Mouse (Mus musculus) CH12F3 (cell line): ENCODE measurements around the gene Cmtm7.

Experiments used
- in situ Hi-C: fragments of 300-500 bp; cut with MboI; formaldehyde crosslinking; loops from 2 replicates; pipeline ENCODE4 v1.14.3; 2020; ENCODE audit warnings: low sequenced_read_pairs

Cmtm7 gene

DNA sequence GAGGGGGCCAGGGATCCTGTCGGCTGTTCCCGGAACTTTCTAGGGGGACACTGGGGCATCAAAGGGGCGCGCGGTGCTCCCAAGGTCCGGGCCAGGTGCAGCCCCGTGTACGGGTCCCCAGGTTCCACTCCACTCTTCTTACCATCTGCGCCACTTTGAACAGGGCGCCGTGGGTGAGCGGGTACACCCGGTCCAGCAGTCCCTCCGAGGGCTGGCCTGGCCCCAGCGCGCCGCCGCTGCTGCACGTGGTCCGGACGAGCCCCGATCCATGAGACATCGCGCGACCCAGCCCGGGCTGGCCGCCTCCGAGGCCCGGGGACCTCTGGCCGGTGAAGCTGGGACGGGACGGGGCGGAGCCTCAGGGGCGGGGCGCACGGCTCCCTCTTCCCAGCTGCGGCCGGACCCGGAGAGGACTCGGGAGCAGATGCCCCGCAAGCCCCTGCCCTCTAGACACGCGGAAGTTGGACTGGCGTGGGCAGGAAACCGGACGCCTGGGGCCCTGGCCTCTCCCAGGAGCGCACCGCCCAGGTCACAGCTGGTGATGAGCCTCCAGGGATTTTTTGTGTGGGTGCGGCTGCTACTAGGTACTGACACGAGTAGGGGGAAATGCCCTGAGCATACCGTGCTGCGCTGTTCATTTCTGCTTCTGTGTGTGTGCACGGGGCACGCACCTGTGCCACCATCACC, at the start of gene Cmtm7:
Gene Cmtm7, minus strand, starts transcription at position 331 of the 687 bp plus-strand sequence.
- in situ Hi-C loops: no loop called here

DNA sequence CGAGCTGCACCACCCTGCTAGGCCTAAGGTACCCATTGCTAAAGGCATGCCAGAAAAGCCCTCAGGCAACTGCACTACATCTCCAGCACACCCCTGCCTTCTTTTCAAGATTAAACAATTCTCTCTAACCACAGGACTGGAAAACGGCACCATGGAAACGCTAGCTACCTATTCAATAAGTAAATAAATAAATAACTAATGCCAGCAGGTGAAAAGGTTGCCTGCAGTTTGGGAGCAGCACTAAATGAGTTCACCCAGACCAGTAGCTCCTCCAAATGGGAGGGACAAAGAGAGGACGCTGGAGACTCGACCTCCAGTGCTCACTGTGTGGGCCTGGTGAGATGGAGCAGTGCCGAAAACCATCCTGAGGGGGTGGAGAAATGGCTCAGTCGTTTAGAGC, 48.7 kb upstream of the Cmtm7 start:
- in situ Hi-C loops: no loop called here

DNA sequence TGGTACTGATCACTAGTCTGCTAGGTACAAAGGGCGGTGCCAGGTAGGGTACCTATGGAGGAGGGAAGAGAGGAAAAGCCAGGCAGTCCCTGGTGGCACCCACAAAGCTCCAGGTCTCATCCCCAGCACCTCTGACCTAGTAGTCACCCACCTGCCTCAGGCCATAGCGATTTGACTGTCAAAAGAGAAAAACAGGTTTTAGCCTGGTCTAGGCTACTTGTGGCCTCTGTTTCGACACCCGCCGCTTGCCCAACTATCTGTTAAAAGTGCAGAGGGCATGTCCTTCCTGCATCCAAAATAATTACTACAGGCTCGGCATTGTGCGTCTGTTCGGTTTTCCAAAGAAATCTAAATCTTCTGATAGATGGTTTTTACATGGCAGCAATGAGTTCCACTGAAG, 48.0 kb upstream of the Cmtm7 start:
- in situ Hi-C loops: no loop called here

DNA sequence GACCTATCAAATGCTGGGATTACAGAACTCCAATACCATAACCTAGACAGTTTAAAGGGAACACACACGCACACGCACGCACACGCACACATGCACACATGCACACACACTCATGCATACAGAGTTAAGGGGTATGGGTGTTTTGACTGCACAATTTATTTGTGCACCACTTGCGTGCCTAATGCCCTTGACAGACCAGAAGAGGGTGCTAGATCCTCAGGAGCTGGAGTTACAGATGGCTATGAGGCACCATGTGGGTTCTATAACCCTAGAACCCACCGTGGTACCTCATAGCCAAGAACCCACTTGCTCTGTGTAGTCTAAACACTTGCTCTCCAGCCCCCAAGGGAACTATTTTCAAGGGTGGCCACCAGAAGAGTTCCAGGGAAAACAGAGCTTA, 46.7 kb upstream of the Cmtm7 start:
- in situ Hi-C loops: no loop called here

DNA sequence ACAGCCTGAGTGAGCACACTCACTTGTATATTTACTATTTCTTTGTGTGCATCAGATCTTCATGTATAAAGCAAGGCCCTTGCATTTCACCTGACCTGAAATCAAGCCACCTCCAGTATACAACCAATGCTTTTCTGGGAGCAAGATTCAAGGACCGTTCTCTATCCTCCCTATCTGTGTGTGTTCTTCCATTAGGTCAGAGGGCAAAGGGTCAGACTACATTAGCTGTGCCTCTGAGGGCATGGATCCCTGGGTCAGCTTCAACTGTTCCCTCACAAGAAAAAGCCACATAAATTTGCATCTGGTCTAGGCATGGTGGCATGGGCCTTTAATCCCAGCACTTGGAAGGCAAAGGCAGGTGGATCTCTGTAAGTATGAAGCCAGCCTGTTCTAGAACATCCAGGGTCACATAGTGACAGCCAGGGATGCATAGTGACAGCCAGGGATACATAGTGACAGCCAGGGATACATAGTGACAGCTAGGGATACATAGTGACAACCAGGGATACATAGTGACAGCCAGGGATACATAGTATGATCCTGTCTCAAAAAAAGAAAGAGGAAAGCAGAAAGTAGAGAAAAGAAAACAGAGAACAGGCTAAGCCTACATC, 45.7 kb upstream of the Cmtm7 start:
- in situ Hi-C loops: no loop called here

GRCm38 (mm10) chr9:114824166-114824565, 42.5 kb upstream of the Cmtm7 start:
- in situ Hi-C loops: no loop called here

DNA sequence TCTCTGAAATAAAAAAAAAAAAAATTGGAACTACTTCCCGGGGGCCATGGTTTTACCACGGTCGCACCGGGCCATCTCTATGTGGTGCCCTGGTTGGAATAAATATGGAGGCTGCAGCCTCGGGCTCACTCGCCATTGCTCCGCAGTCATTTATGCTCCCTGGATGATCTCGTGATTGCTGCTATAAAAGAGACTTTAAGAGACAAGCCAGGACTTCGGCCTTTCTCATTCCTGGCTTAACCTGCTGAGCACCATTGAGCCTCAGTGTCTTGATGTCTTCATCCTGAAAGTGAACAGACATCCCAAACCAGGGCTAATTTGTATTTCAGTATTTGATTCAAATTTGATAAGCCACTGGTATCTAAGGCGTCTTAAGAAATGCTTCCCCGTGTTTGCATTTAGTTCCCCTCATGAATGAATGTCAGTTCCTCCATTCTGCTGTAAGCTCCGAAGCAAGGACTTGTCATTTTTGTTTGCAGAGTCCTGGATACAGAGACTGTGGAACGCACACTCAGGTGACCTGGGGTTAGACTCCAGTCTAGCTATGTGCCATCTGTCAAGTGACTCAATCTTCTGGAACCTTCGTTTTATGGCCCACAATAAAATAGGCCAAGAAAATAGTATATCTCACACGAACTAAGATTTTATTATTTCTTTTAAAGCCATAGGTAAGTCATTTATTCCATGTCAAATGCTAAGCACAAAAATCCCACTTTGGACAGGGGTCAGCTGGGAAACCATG, 40.1 kb upstream of the Cmtm7 start:
- in situ Hi-C loops: no loop called here

GRCm38 (mm10) chr9:114818918-114819317, 37.3 kb upstream of the Cmtm7 start:
- in situ Hi-C loops: no loop called here

DNA sequence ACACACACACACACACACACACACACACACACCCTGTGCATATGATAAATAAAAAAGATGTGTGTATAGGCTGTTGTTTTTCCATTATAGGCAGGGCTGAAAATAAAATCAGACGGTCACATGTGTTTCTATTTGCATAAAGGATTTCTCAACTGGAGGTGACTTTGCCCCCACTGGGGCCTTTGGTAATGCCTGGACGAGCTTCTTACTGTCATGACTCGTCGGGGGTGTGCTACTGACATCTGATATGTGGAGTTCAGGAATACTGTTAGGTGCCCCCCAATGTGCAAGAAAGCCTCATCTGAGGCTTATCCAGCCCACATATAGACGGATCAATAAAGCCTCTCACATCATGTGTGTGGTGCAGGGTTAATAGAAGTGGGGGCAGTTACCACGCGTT, 35.4 kb upstream of the Cmtm7 start:
- in situ Hi-C loops: no loop called here

GRCm38 (mm10) chr9:114816121-114816520, 34.5 kb upstream of the Cmtm7 start:
- in situ Hi-C loops: no loop called here

- in situ Hi-C loops: no loop called here
Observed at GRCm38 (mm10) chr9:114815315-114815714, 33.7 kb upstream of the Cmtm7 start.

DNA sequence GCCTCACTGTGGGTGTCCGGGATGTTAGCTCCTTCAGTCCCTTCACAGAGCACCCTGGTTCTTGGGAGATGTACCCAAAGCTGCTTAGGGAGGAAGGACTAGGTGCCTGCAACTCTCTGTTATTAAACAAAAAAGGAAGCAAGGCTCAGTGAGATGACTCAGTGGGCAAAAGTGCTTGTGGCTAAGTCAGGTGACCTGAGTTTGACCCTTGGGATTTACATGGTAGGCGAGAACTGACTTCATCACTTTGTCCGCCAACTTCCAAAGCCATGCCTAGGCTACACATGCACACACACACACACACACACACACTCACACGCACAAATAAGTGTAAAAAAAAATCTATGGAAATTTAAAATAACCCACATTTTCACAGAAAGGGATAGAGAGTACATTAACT, 30.3 kb upstream of the Cmtm7 start:
- in situ Hi-C loops: no loop called here

DNA sequence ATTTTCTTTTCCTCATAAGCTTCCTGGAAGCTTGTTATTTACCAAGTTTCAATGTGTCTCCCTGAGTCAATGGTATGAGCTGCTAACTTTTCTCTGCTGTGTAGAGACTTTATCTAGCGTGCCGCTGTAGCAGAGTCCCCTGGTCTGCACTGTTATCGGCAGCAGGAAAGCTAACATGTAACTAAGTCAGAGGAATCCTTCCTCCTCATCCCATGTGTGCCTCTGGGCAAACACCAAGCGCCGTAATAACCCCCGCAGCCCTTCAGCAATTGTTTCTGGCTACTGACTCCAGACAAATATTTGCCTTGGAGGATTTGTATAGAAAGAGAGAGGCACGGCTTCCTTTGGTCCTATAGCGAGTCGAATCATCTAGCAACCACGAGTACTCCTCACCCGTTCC, 29.2 kb upstream of the Cmtm7 start:
- in situ Hi-C loops: no loop called here

- in situ Hi-C loops: no loop called here
Observed at GRCm38 (mm10) chr9:114808671-114809070, 27.0 kb upstream of the Cmtm7 start.

GRCm38 (mm10) chr9:114807261-114807660, 25.6 kb upstream of the Cmtm7 start:
- in situ Hi-C loops: no loop called here

DNA sequence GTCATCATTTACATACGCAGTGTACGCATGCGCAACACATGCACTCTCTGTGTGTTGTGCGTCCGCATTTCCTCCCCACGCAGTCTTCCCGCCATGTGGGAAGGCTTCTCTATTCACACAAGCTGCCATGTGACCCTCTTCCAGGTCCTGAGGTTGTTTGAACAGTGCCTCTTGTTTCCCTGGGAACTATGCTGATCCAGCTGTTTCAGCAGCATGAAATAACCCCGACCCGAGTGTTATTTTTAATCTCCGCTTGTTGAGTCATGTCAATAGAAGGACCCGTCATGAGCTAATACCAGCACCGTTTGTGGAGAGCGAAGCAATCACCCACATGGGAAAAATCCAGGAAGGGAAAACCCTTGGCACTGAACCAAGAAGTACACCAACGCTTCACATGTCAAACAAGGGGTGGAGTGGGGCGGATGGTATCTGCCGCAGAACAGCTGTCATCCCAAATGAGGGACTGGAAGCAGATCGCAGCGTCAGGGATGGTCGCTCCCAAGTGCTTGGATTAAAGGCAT, 23.6 kb upstream of the Cmtm7 start:
- in situ Hi-C loops: no loop called here

GRCm38 (mm10) chr9:114802191-114802590, 20.5 kb upstream of the Cmtm7 start:
- in situ Hi-C loops: no loop called here

DNA sequence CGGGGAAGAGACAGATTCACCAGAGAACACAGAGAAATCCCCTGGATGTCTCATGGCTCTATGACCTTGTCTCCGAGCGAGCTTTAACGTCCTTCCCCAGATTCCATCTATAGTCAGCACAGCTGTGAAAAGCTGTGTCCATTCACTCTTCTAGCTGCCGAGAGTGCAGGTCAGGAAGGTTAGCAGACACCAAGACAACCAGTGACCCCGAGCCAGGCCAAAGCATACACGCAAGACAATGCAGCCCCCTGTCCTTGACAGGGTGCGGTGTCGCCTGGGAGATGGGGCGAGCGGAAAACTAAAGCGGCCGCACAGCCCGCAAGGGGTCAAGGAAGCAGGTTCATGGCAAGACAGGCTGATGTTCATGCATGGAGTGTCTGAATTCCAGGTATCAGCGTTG, 19.6 kb upstream of the Cmtm7 start:
- in situ Hi-C loops: no loop called here

DNA sequence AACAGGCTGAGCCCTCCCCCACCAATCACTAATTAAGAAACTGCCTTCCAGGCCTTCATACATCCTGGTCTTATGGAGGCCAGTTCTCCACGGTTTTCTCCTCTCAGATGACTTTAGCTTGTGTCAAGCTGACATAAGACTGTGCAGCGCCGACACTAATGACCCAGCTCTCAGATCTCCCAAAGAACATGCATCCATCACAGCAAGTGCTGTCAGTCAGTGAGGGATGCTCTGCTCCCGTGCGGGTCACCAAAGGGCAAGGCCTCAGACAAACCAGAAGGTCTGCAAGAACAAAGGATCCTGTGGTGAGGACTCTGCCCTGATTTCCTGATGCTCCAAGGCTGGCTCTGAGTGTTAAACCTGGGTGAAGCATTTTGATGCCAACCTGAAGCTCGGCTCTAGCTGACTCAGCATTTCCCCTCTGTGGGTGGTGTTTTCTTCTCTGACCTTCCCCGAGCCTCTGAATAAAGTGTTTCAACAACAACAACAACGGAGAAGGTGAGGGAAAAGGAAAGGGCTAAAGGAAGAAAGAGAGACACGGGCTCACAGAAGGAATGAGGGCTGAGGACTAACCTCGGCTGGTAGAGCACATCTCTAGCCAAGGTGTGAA, 17.9 kb upstream of the Cmtm7 start:
- in situ Hi-C loops: loop anchor here (10.0 kb wide), 1 partner anchor 85 kb away; no protein-coding TSS in a partner anchor

DNA sequence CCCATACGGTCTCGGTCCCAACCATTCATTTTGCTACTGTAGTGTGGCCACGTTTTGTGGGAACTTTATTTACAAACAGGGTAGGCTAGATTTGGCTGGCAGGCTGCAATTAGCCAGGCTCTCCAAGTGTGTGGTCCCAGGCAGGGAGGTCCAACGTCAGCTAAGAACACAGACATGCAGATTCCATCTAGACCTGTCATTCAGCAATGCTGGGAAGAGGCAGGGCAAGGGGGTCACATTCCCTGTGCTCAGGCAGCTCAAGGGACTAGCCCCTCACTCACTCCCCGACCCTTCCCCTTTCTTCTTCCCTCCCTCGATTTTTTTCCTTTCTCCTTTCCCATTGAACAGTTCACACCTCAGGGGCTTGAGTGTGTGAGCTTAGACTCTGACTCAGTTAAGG, 17.2 kb upstream of the Cmtm7 start:
- in situ Hi-C loops: loop anchor here (10.0 kb wide), 1 partner anchor 86 kb away; no protein-coding TSS in a partner anchor

DNA sequence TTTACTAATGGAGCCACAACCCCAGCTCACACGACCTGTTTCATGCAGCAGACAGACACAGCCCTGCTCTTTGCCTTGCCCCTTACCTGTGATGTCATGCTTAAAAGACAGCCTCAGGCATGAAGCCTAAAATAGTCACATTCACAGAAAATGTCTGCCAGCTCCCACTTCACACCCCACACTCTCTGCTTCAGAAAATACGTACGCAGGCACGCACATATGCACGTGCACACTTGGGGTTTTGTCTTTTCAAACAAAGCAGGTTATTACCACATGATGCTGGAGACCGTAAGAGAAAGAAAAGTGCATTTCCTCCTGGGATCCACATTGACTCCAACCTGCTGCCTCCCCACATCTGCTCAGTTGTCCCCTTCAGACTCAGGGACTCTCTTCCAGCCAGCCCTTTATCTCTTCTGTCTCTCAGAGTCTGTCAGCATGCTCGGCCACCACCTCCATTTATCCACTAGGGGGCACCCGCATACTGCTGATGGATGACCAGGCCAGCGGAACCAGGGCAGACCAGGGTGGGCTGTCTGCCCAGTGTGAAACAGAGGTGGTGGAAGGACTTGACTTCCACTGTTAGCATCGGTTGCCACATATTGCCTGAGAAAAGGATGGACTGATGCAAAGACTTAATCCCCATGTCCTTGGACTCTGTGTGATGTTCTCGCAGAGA, 15.8 kb upstream of the Cmtm7 start:
- in situ Hi-C loops: loop anchor here (10.0 kb wide), 1 partner anchor 87 kb away; no protein-coding TSS in a partner anchor
